Mouse (Mus musculus) fat pad, adult 2 months (tissue): Measurements from ENCODE around the gene Barhl1.

Source experiments
- DNase-seq: peaks from one replicate; pipeline ENCODE4 v3.0.0-alpha.2; 2011; ENCODE audit warnings: low read depth, low spot score; ENCODE audit errors: extremely low read depth

The Barhl1 gene

GRCm38 (mm10) chr2:28875554-28875953, 40.9 kb downstream of the Barhl1 start:
- no peak for DNase-seq

GRCm38 (mm10) chr2:28867495-28867894, 49.0 kb downstream of the Barhl1 start:
- DNase-seq, result no peak

- DNase-seq, result no peak
These were observed 52.6 kb downstream of the Barhl1 start for GRCm38 (mm10) chr2:28863857-28864256.

GRCm38 (mm10) chr2:28860678-28861423, 55.6 kb downstream of the Barhl1 start:
- DNase-seq, result no peak

GRCm38 (mm10) chr2:28859303-28859702, 57.2 kb downstream of the Barhl1 start:
- no peak for DNase-seq
